Mouse (Mus musculus): ENCODE measurements at regions not wholly inside any gene's neighbourhood (a gene's known extent, or its start where the extent isn't known, plus 50 kb on each side); places are given as distances from the start of the nearest gene placed in this dataset.

DNA sequence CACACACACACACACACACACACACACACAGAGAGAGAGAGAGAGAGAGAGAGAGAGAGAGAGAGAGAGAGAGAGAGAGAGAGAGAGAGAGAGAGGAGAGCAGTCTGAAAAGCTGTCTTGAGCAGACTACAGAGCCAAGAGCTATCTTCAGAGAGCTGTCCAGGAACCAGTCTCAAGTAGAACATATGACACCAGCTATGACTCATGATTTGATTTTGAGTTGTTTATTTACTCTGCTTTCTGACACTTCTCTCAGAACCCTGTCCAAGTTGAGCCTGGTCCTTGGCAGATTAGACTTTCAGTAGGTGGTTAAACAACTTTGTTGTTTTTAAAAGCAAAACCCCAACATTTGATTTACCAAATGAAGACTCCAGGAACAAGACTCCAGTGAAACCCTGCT is 420.8 kb upstream of the Lcorl start:
- no peak for DNase-seq

DNA sequence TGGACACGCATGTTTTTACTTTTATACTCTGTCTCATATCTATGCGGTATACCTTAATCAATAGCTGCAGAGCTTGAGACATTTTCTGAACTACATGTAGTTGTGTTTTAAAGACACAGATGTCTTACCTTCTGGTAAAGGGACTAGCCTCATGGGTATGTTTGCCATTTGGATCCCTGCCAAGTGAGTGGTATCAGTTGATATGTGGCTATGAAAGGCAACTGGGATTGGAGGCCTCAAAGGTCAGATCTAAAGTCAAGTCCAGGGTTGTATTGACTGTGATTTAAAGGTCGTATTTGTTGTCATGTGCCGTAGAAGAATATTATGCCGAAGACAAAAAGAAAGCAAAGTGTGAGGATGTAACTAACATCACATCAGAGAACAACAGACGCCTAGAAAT is 399.3 kb upstream of the Lcorl start:
- no peak for DNase-seq

DNA sequence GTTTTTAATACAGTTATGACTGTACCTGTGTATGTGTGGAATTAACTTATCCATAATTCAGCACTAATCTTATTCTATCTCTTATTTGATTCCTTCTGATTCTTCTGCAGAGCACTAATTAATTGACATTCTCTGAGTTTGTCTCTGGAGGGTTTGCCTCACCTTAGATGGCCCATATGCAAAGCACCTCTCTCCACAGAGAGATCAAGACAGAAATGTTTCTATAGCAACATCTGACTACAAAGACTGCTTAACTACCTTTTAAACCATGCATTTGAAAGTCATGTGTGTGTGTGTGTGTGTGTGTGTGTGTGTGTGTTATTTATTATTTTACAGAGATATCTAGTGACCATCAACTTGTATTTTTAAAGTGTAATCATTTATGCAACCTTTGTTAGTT is 396.5 kb upstream of the Lcorl start:
- no peak for DNase-seq

DNA sequence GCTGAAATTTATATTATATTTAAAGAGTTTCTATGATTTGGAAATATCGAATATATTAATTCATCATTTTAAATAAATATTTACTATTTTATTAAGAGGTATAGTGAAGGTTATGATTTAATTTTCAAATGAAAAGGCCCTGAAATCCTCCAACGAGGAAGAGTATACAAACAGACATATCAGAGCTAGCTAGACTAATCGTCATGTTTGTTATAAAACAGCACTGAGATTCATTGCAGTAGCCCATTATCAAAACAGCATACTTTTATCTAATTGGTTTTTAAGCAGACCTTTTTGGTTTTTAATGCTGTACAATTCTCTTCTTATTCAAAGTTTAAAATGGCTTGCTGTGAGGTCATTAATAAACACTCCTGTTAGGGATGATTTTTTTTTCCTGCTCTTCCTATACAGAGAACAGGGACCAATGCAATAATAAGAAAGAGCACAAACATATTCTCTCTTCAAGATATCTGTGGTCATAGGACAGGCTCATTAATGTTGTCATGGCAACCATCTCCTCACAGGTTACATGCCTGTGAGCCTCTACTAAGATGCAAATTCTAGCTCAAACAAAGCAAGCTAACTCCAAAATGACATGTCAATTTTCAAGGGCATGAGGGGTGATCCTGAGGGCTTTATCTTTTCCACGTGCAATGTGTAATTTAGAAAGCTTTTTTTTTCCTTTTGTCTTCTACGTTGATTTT is 378.1 kb upstream of the Lcorl start:
- no peak for DNase-seq

DNA sequence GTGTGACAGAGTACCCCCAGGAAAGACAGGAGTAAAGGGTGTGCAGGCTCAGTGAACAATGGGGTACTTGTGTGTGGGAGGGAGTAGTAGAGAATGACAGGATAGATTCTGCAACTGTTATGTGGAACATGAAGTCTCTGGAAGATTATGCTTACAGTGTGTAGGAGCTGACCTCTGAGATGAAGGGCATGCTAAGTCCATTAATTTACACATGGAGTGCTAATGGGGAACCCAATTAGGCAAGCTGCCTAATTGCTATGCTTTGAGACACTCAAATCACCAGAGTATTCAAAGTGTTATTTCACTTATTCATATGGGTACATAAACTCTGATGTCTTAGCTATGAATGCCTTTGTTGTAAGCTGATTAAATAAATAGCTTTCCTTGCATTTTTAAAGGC is 375.4 kb upstream of the Lcorl start:
- DNase-seq: no peak

DNA sequence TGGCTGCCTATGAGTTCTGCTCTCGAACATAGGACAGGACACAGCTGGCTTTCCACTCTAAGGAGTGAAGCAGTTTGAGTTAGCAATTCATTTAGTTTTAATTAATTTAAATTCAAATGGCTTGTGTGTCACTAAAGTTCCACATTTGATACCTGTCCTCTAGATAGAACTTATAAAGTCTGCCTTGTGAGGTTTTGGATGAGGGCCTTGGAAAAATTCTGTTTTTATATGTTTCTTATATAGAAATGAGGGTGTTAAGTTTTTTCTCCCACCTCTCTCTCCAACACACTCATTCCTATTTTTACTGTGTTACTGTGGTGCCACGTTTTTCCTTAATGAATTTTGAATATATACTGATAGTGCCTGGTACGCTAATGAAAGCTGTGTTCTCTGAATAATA is 371.3 kb upstream of the Lcorl start:
- DNase-seq: no peak

DNA sequence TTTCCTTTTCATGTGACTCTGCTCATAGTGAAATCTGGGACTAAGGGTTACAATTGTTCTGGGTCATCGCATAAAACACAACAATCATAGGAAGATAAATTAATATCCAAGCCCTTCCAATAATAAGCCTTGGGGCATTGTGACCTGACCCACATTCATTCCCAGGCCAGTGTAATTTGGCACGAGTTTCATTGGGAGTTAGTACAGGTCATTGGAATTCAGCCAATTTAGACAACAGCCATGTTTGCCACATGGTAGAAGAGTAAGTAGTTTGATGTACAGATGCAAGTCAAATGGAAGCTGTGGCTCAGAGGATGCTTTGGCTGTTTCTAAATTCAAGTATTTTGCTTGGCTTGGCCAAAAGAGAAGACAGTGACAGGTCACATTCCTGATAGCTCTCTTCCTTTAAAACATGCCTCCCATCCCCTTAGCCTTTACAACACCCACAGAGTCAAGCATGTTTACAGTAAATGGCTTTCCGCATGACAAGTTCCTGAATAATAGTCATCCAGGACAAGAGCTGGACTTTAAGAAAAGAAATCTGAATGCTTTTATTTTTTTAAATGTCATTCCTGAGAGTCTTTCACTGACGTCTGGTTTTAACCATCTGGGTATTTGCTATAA is 355.5 kb upstream of the Lcorl start:
- DNase-seq: peak; percentile 27

DNA sequence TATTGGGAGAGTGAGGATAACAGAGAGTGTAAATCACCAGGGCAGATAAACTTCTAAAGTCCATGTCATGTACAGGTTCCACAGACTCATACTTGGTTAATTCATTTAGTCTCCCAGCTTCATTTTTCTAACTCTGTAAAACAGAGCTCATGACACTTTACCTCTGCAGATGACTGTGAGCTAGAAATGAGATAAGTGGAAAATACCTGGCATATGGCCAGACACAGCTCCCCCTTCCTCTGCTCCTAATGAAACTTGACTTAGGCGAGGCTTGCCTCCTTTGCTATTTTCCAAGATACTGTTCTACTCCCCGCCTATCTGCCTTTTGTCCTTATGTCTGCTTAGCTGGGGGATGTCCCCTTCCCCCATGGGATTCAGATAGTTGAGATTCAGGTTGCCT is 351.7 kb upstream of the Lcorl start:
- DNase-seq: no peak

DNA sequence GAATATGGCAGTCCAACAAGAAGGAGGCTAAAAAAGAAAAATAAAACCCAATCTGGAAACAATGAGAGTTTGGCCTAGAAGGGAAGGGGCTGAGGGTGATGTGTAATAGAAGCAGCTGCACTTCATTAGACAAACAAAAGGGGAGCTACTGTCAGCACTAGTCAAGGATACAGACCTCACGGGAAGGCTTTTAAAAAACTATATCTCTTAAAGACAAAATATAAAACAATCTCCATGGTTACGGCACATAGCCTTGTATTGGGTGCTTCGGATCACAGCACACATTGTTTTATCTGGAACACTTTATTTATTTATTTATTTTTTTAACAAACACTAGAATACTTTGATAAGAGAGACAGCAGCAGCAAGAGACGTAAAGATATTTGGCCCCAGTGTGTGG is 346.3 kb upstream of the Lcorl start:
- DNase-seq: no peak

DNA sequence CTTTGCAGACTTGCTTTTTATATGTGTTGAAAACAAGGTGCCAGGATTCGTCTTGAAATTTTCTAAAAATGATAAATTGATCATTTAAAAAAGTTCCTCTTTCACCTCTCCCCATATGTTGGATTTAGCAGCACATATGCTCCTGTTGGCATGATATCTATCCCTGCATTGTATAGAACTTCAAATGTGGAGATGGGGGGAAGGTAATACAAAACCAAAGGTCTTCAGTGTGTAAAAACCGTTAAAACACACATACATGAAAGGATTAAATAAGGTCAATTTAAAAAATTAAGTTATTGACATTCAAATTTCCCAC is 345.0 kb upstream of the Lcorl start:
- no peak for DNase-seq

DNA sequence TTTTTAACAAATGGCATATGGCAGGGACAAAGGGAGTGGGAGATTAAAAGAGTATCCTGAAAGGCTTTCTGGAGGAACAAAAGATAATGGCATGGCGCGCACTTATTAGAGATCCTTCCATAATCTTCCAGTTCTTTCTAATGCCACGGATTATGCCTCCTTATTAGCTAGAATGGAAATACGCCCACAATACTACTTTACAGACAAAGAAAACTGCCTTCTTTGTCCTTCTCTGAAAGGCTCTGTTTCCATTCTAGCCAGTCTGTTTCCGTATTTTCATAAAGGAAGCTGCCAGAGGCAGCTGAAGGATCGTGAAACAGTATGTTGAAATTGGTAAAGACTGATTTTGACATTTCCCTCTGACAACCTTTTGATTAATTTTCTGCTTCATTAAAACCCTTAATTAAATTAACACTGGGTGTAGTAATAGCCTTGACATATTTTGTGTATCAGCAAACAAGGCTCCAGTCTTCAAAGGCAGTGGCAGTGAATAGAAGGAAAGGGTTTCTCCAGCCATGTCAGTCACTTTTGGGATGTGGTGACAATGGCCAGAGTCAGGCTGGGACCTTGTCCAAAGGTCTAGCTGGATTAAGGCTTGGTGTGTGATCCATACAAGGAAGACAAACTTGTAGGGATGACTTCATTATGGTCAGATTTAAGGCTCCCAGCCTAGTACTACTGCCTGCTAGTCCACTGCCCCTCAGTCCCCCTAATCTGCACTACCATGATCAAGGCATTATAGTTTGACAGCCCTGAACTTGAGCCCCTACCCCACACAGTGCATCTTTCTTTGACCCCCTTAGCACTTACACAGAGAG is 344.4 kb upstream of the Lcorl start:
- DNase-seq: no peak

DNA sequence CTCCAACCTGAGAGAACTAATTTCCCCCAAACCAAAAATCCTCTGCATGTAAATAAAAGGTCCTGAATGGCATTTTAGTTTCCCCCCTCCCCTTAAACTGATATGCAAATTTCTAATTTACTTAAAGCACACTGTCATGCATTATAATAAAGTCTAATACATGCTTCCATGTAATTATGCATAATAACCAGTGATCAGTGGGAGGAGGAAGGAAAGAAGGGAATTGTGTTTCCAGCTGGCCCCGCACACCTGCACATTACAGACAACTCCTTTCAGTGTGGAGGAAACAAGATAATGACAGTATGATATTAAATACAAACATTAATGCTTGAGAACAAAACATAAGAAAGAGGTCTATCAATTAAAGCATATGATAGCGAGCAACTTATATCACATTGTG is 329.5 kb upstream of the Lcorl start:
- no peak for DNase-seq

DNA sequence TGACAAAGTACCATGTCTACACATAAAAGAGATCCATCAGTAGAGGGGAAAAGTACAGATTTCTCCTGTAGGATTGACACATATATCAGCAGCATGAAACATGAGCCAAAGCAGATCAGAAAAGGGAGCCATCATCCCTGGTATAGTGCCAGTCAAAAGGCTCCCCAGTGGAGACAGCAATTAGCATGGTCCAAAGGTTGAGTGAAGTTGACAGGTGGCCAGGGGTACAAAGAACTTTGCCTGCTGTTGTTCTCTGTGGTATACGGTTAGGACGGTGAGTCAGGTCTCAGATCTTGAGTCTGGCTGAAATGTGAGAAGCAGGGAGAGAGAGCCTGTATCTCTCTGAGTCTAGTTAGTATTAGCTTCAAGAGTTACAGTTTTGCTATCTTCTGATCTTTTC is 324.7 kb upstream of the Lcorl start:
- DNase-seq: peak; percentile 9

DNA sequence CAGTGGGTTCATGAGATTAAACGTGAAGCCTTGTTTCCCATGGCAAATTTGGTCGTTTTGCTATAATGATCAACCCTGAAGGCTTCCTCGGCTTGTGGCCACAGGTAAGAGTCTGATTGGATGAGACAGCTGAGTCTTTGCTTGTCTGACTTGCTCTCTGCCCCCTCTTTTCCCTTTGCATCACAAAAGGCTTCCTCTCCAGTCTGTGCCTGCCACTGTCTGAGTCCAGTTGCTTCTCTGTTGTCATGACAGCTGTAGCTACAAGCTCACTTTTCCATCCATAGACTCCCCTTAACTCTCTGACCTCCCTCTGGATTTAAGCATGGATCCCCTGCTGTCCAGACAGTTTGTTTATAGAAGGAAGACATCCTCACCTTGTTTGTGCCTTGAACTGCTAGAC is 314.9 kb upstream of the Lcorl start:
- DNase-seq: no peak

DNA sequence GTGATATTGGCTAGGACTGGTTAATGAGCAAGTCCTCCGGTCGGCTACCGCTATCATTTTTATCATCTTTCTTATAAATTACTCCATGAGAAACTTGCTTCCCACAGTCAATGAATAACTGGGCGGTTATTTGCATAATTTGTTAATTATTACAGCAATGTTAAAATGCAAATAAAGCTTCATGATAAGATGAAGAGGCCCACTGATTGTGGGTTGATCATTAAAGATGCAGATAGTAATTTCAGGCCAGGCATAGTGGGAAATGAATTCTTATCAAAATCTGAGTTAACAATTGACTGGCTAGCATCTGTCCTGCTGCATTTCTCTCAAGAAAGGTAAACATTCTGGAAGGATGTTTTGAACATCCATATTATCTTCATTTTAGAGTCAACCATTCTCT is 303.4 kb upstream of the Lcorl start:
- DNase-seq: no peak

DNA sequence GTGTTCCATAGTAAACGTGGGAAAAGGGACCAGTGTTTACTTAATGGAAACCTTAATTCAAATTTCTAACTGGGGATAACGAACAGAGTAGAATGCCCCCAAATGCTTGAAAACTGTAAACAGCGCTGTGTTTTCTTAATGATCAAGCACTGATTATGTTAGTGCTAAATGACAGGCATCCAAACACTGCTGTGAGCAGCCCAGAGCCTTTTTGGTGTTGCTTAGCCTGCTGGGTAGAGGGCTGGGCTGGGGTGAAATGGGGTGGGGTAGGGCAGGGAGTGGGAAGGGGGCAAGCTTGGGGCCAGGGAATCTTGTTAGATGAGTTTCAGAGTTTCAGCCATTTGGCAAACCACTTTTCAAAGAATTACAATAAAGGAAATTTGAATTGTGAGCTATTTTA is 294.6 kb upstream of the Lcorl start:
- no peak for DNase-seq

DNA sequence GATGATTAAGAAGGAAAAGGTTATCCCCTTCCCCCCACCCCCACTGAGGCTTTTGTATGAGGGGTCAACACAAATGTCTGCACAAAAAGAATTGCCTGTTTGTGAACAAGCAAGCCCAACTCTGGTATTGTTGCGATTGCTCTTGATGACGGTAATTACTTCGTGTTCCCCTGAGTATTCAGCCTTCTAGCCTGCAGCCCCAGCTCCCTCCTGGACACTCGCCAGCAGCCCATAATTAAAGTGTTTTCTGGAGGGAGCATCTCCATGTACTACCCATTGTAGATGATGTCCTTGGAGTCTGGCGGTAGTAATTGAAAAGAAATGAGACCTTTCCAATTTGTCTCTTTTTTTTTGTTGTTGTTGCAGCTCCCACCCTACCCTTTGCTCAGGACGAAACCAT is 293.4 kb upstream of the Lcorl start:
- peak; percentile 26 for DNase-seq

DNA sequence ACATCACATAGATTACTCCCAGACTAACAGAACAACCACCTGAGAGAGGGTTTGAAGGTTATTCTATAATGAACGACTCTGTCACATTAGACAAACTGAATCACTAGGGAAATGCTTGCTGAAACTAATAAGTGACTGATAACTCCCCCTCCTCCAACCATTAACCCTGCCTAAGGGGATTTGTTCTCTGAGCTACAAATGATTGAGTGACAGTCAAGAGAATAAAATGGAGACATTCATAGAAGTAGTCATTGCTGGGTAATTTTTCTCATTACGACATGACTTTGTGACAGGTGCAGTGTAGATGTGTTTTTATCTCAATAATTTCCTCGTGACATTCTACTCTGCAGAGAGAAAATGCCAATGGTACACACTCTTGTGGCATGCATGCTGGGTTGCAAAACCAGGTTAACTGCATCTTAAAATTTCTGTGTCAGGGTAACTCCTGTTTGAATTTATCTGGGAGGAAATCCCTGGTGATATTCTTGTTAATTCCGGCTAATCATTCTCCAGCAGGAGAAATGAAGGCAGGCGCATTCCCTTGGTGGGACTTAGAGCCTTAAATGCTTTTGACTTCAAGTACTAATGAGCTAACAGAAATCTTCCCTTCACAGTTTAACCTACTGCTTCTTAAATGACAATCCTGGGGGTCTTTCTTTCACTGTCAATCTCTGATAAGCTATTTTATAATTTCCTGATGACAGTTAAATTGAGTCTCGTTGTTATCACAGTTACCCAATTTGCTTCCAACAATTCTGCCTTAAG is 292.6 kb upstream of the Lcorl start:
- DNase-seq: no peak

DNA sequence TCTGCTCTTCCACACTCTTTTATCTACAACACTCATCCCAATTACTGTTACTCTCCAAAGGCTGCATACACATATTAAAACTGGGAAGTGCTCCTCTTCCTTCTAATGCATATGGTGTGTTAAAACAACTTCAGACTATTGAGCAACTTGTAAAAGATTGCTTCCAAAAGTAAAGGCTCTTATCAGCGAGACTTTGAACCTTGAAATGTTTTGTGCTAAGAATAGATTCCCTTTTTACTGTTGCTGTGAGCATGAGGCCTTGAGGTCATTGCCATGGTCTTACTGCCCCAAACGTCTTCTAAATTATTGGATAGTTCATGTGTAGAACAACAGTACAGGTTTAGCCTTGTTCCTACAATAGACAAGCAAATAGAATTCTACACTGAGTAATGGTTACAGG is 281.6 kb upstream of the Lcorl start:
- no peak for DNase-seq

DNA sequence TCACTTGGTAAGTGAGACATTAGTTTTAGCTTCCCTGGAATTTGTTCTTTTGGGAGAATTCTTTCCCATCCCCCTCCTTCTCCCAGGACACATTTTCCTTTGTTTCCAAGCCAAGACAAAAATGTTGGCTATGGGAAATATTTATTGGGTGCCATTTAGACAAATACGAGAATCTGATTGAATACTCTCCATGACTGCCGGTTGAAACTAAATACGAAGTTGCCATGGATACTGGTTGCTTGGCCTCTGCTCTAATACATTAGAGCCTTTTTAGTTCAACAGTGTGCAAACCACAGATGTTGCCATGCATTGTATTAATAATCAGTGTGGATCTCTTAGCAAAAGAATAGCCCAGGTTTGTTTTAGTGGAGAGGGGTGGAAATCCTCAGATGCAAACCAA is 280.3 kb upstream of the Lcorl start:
- no peak for DNase-seq

DNA sequence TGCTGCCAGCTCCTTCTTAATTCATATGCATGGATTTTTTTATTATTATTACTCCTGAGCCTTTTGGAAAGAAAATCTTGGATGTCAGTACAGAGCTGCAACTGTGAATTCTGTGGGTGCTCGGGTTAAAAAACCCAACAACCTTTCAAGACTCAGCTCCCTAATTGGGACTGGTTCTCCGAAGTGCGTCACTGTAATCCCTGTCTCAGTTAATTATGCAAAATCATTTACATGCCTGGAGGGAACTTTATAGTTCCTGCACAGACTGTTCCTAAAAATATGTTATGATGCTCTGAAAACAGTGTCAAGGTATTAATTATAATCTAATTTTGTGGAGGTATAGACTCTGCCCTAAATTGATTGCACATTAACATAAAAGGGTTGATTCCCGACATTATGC is 250.6 kb upstream of the Lcorl start:
- DNase-seq: no peak

DNA sequence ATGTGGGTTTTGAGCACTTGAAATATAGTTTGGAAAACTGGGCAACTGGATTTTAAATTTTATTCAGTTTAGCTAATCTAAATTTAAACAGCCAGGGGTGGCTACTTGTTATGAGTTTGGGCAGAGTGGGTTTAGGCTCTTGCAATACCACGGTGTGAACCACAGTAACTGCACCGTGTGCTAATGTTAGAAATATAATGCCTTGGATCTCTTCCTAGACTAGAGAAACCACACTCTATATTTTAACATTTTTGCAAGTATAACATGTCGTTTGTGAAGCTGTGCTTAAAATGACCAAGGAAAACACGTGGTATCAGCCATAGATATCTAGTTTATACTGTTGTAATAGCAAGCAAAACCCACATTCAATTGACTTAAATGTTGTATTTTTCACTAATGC is 245.9 kb upstream of the Lcorl start:
- DNase-seq: no peak

DNA sequence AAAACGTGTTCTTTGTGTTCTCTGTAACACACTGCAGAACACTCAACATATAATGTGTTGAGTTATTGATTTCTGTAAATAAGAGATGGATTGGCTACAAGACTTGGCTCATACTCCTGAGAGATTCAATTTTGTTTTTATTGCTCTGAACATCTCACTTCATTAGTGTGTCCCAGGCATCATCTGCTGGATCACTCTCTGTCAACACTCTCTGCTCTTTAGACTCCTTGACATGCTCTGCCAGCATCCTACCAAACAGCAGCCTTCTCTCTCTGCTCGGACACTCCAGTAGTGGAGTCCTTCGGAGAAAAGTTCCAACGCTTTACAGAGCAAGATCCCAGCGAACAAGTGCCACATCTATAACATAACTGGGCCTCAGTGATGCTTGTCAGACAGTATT is 235.1 kb upstream of the Lcorl start:
- no peak for DNase-seq

DNA sequence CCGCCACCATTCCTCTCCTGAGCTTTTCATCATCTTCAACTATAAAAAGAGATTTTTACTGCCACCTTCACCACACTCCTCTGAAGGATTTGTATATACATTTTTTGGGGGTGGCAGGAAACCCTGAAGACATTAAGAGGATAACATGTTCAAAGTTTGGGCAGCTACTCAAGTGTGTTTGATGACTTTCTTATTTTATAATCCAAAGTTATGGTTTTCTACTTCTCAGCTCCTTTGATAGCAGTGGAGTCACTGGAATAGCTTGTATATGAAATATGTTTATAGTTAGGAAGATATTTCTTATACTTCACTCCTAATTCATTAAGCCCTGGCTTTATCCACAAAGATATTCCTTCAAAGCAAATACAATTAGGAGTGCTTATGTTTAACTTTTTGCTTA is 229.5 kb upstream of the Lcorl start:
- DNase-seq: no peak

All from kidney, postnatal 10 days (tissue).